Mouse (Mus musculus) brain, adult 10 weeks (tissue): Measurements from ENCODE around the gene Cadm1. TPM values are rescaled to one million over a fixed set of nuclear protein-coding genes. Genes with fewer than 3 reads are reported as not detected.

Source experiments
- polyA plus RNA-seq: library from polyadenylated mRNA; stranded (reverse); fragments of 350-450 nt; fragmentation: Illumina TruSeq; extraction: RNeasy Lipid Tissue Mini Kit (QIAGEN cat#74804); gene quantifications from one replicate; pipeline ENCODE4 v1.2.3, GENCODE M21; 2015; ENCODE audit warnings: low read depth, low replicate concordance

Gene Cadm1
- polyA plus RNA-seq: 119 TPM

DNA sequence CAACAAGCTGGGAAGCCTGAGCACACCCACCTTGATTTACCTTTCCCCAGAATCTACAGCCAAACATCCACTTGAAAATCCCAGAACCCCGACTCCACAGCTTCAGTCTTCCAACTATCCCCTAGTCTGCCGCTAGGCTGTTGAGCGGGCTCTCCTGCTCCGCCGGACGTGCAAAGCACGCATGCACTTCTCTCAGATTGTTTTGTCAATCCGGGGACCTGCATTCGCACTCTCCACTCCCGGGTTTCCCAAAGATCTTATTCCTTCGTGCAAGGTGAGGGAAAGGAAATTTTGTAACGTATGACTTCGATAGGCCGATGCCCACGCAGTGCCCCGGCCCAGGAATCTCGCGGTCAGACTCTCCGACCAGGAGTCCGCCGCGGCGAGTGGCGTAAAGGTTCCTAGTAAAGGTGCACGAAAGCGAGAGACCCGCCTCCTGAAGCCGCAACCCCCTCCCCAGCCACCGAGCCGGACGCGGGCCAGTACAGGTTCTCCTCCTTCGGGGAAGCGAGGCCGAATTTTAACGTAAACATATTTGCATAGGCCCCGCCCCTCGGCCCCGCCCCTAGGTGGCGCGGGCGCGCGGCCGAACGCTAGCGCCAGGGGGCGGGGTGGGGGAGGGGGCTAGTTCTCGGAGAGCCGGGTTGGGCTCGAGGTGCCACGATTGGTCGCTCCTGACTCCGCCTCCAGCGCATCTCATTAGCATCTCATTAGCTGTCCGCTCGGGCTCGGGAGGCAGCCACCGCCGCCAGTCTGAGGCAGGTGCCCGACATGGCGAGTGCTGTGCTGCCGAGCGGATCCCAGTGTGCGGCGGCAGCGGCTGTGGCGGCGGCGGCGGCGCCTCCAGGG is at the start of gene Cadm1:
TSS of gene Cadm1 (plus strand) at position 572 of the 849 bp plus-strand sequence.

